Mouse (Mus musculus) gastrocnemius, postnatal 36 days (tissue): ENCODE data around the gene Olfr583. TPM values are rescaled to one million over a fixed set of nuclear protein-coding genes. Genes with fewer than 3 reads are reported as not detected.

ENCODE experiments used
- DNase-seq, 2 experiments: peaks; one replicate each; pipeline ENCODE4 v3.0.0; 2022
- intact Hi-C: fragments of 180-260 bp; cut with DNase I; formaldehyde crosslinking; loops from one replicate; pipeline ENCODE4 v1.15.1; 2025
- long read RNA-seq, 2 experiments: library from polyadenylated mRNA; stranded (forward); transcript quantifications; one replicate each; pipeline ENCODE4 v2.0.0; 2021
- total RNA-seq, 2 experiments: library from RNA; stranded (reverse); gene quantifications; 2 replicates each; pipeline ENCODE4 v1.2.3; 2021

Olfr583 gene
- total RNA-seq: not detected
- long read RNA-seq, experiment 1: 0 reads
- long read RNA-seq, experiment 2: 0 reads

DNA sequence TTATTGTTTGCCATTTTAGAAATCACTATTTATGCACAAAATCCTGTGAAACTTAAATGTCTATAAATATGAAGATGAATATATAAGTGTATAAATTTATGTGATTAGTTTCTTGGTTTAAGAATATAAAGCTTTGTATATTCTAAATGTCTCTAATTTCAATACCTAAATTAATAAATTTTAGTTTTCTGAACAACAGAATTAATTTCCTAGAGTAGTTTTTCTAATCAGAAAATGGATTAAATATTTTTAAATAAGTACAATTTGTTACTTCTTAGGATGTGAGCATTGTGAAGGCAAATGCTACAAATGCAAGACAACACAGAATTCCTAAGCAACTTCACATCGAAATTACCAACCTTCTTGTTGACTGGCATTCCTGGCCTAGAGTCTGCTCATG is at the start of gene Olfr583:
Olfr583 (plus strand) TSS at position 301 of the 400 bp plus-strand sequence.
- no peak for DNase-seq
- intact Hi-C loops: no loop called here

- intact Hi-C loops: no loop called here
- no peak for DNase-seq
Measured at GRCm38 (mm10) chr7:103037724-103038123, 13.4 kb upstream of the Olfr583 start, which contains the start of gene Olfr582. Gene Olfr582, plus strand, starts transcription at chr7:103038024.

DNA sequence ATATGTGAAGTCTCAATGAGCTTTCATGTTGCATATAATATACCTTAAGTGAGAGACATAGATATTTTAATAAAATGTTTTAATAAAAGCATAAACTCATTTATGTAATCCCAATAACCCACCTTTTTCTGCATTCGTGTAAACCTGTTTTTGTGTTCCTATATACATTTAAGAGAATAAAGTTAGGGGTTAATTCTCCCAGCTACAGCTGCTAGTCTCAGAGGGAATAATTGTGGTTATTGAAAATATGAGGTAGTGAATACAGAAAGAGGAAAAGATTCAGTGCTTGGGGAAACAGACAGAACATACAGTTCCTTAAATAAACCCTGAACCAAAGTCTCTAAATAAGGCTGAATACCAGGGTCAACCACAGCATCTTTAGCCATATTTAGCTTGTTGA is 30.5 kb downstream of the Olfr583 start, which contains the start of gene Olfr584:
Olfr584 (plus strand) TSS at position 301 of the 400 bp plus-strand sequence.
- no peak for DNase-seq
- intact Hi-C loops: no loop called here

DNA sequence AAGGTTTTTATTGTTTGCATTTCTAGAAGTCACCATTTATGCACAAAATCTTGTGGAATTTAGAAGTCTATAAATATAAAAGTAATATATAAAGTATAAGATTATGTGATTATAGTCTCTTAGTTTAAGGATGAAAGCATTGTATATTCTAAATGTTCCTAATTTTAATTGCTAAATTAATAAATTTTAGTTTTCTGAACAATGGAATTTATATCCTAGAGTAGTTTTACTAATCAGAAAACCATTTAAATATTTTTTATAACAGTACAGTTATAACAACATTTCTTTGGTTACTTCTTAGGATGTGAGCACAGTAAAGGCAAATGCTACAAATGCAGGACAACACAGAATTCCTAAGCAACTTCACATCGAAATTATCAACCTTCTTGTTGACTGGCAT is 46.3 kb downstream of the Olfr583 start, which contains the start of gene Olfr585:
Olfr585 (plus strand) TSS at position 301 of the 400 bp plus-strand sequence.
- intact Hi-C loops: no loop called here

More for the DNA sequence above, 46.3 kb downstream of the Olfr583 start, which contains the start of gene Olfr585:
- no peak for DNase-seq

Other genes with a start within 250 kb of the Olfr583 start
- not detected for gene Olfr564, start 247.8 kb upstream of the Olfr583 start, total RNA-seq
- not detected for gene Olfr566, start 192.5 kb upstream of the Olfr583 start, total RNA-seq
- gene Olfr568, start 174.2 kb upstream of the Olfr583 start, total RNA-seq: not detected
- gene Olfr569, start 160.4 kb upstream of the Olfr583 start, total RNA-seq: not detected
- gene Olfr570, start 156.7 kb upstream of the Olfr583 start, total RNA-seq: not detected
- gene Olfr571, start 133.8 kb upstream of the Olfr583 start, total RNA-seq: not detected
- gene Olfr572, start 126.9 kb upstream of the Olfr583 start, total RNA-seq: not detected
- gene Olfr573-ps1, start 108.7 kb upstream of the Olfr583 start, total RNA-seq: not detected
- not detected for gene Olfr574, start 102.8 kb upstream of the Olfr583 start, total RNA-seq
- not detected for gene Olfr575, start 92.5 kb upstream of the Olfr583 start, total RNA-seq
- not detected for gene Olfr576, start 88.6 kb upstream of the Olfr583 start, total RNA-seq
- gene Olfr577, start 75.4 kb upstream of the Olfr583 start, total RNA-seq: not detected
- gene Olfr578, start 62.0 kb upstream of the Olfr583 start, total RNA-seq: not detected
- not detected for gene Olfr582, start 13.3 kb upstream of the Olfr583 start, total RNA-seq
- gene Olfr584, start 30.6 kb downstream of the Olfr583 start, total RNA-seq: not detected
- gene Olfr585, start 46.4 kb downstream of the Olfr583 start, total RNA-seq: not detected
- gene Olfr586, start 74.3 kb downstream of the Olfr583 start, total RNA-seq: not detected
- not detected for gene Olfr588-ps1, start 89.6 kb downstream of the Olfr583 start, total RNA-seq
- not detected for gene Olfr589, start 105.1 kb downstream of the Olfr583 start, total RNA-seq
- not detected for gene Olfr591, start 127.0 kb downstream of the Olfr583 start, total RNA-seq
- not detected for gene Olfr592, start 133.5 kb downstream of the Olfr583 start, total RNA-seq
- gene Olfr593, start 160.6 kb downstream of the Olfr583 start, total RNA-seq: not detected
- not detected for gene Olfr594, start 165.7 kb downstream of the Olfr583 start, total RNA-seq
- not detected for gene Usp17ld, start 201.2 kb downstream of the Olfr583 start, total RNA-seq